In genomic region chr12:4898024-4898423, GRCm38 (mm10) we compare ENCODE assay signal across 28 mouse cellular contexts. TPM values are rescaled to one million over a fixed set of nuclear protein-coding genes. Genes with fewer than 3 reads are reported as not detected.
DNase-seq lines count a peak whose midpoint lies in the region; ATAC-seq and TF ChIP-seq lines count a peak whose summit lies in the region.
"Had no signal": no experiment of that assay in that cellular context is flagged by ENCODE, and none has a peak within 500 bp of the region (broad histone marks: within the 10 kb centered on the region; RNA-seq: fewer than 3 reads in every experiment).

No protein-coding gene starts in this region.

- no peak overlapping the region for H3K4me2 ChIP-seq in stomach, postnatal 0 days (replicated peaks; ENCODE audit: low read depth)
- no peak overlapping the region for H3K4me2 ChIP-seq in intestine, postnatal 0 days (replicated peaks; ENCODE audit: low read depth)
- H3K4me2 ChIP-seq: embryonic facial prominence, embryonic 13.5 days; embryonic facial prominence, embryonic 15.5 days; forebrain, embryonic 13.5 days; forebrain, embryonic 15.5 days had no signal

- peak; percentile 98 for DNase-seq in ES-CJ7 (ENCODE audit: low read depth, low spot score)
- DNase-seq in R1 (ENCODE audit: low read depth, low spot score) = peak; percentile 99
- peak; percentile 98 for DNase-seq in ZHBTc4 (ENCODE audit: low read depth, low spot score)
- DNase-seq in midbrain, embryonic 10.5 days (ENCODE audit: low spot score) = no peak
- DNase-seq in stomach, postnatal 0 days (ENCODE audit: low spot score) = no peak
- DNase-seq: adrenal gland, adult 2 months; adrenal gland, postnatal 10 days; adrenal gland, postnatal 25 days; B cell, adult 2 months; cerebellum, adult 11 months; cerebellum, adult 18-20 months; cerebellum, adult 8-10 months; cerebellum, adult 9-11 months; cerebellum, postnatal 14 days; cerebellum, postnatal 36 days; embryo, embryonic 11 days; forebrain, postnatal 0 days had no signal

- 93% methylated on average over 5 of the region's 5 CpGs for WGBS in midbrain, embryonic 10.5 days
- 94% methylated on average over 5 of the region's 5 CpGs for WGBS in stomach, postnatal 0 days
- WGBS in intestine, postnatal 0 days = 97% methylated on average over 5 of the region's 5 CpGs

- no peak for ATAC-seq in stomach, postnatal 0 days (ENCODE audit: low FRiP score, low TSS enrichment)
- no peak for ATAC-seq in intestine, postnatal 0 days
- ATAC-seq: CD4-positive, CD25-positive, alpha-beta regulatory T cell, adult 4 months; forebrain, embryonic 13.5 days; forebrain, embryonic 15.5 days; forebrain, postnatal 0 days; Patski had no signal

- H3K4me3 ChIP-seq in E14TG2a.4 (replicated peaks; ENCODE audit: low read length) = 0 out of 2 replicates have a peak overlapping the region, but pooled peaks have one; percentile 3
- no peak overlapping the region for H3K4me3 ChIP-seq in midbrain, embryonic 10.5 days
- no peak overlapping the region for H3K4me3 ChIP-seq in stomach, postnatal 0 days (ENCODE audit: low read depth, low read length)
- H3K4me3 ChIP-seq in intestine, postnatal 0 days (ENCODE audit: low read depth, low read length) = no peak overlapping the region
- H3K4me3 ChIP-seq: embryonic facial prominence, embryonic 13.5 days; embryonic facial prominence, embryonic 15.5 days; erythroblast, embryonic 14.5 days; forebrain, embryonic 13.5 days; forebrain, embryonic 15.5 days had no signal

- peaks cover 53% of the 10 kb centered on the region for H3K36me3 ChIP-seq in E14TG2a.4 (ENCODE audit: insufficient read depth, low read length)
- H3K36me3 ChIP-seq in midbrain, embryonic 10.5 days = peaks cover 25% of the 10 kb centered on the region
- H3K36me3 ChIP-seq in stomach, postnatal 0 days (ENCODE audit: control insufficient read depth, insufficient read depth, low read length) = no peaks in the 10 kb centered on the region
- peaks cover 4% of the 10 kb centered on the region for H3K36me3 ChIP-seq in intestine, postnatal 0 days (ENCODE audit: control insufficient read depth, insufficient read depth)
- H3K36me3 ChIP-seq: embryonic facial prominence, embryonic 15.5 days had no signal

- H3K4me1 ChIP-seq in E14TG2a.4 (replicated peaks; ENCODE audit: low read depth, low read length) = peaks cover 78% of the 10 kb centered on the region
- no peaks in the 10 kb centered on the region for H3K4me1 ChIP-seq in midbrain, embryonic 10.5 days
- no peaks in the 10 kb centered on the region for H3K4me1 ChIP-seq in stomach, postnatal 0 days (replicated peaks; ENCODE audit: control insufficient read depth, insufficient read depth)
- H3K4me1 ChIP-seq in intestine, postnatal 0 days (replicated peaks; ENCODE audit: control insufficient read depth, insufficient read depth, low read length) = no peaks in the 10 kb centered on the region
- H3K4me1 ChIP-seq: embryonic facial prominence, embryonic 13.5 days; embryonic facial prominence, embryonic 15.5 days; forebrain, embryonic 13.5 days; forebrain, embryonic 15.5 days had no signal

- H3K9me3 ChIP-seq in E14TG2a.4 (ENCODE audit: low read length) = no peaks in the 10 kb centered on the region
- 0 out of 2 replicates have a peak, but pooled peaks cover 4% of the 10 kb centered on the region for H3K9me3 ChIP-seq in midbrain, embryonic 10.5 days (replicated peaks)
- no peaks in the 10 kb centered on the region for H3K9me3 ChIP-seq in stomach, postnatal 0 days (ENCODE audit: control insufficient read depth, low read length)
- H3K9me3 ChIP-seq in intestine, postnatal 0 days (ENCODE audit: control insufficient read depth) = no peaks in the 10 kb centered on the region
- H3K9me3 ChIP-seq: embryonic facial prominence, embryonic 13.5 days; embryonic facial prominence, embryonic 15.5 days; forebrain, embryonic 13.5 days; forebrain, embryonic 15.5 days; G1E had no signal

- no peak for TF ChIP-seq EP300 in stomach, postnatal 0 days (optimal IDR thresholded peaks at IDR 0.05)

- no peak for TF ChIP-seq CTCF in E14TG2a.4 (conservative IDR thresholded peaks at IDR 0.05; ENCODE audit: low read length)
- no peak for TF ChIP-seq CTCF in stomach, postnatal 0 days (IDR thresholded peaks at IDR 0.05; ENCODE audit: low read depth)
- no peak for TF ChIP-seq CTCF in intestine, postnatal 0 days (IDR thresholded peaks at IDR 0.05; ENCODE audit: low read depth)

- no peak overlapping the region for H3K27ac ChIP-seq in midbrain, embryonic 10.5 days (replicated peaks)
- H3K27ac ChIP-seq in stomach, postnatal 0 days (replicated peaks) = no peak overlapping the region
- H3K27ac ChIP-seq in intestine, postnatal 0 days (ENCODE audit: low read depth, low read length) = no peak overlapping the region
- H3K27ac ChIP-seq: embryonic facial prominence, embryonic 13.5 days; embryonic facial prominence, embryonic 15.5 days; forebrain, embryonic 13.5 days; forebrain, embryonic 15.5 days had no signal

- H3K27me3 ChIP-seq in E14TG2a.4 (ENCODE audit: insufficient read depth, low read length) = no peaks in the 10 kb centered on the region
- no peaks in the 10 kb centered on the region for H3K27me3 ChIP-seq in midbrain, embryonic 10.5 days (ENCODE audit: low read depth, poor library complexity, severe bottlenecking)
- no peaks in the 10 kb centered on the region for H3K27me3 ChIP-seq in stomach, postnatal 0 days (ENCODE audit: control insufficient read depth, insufficient read depth, low read length)
- no peaks in the 10 kb centered on the region for H3K27me3 ChIP-seq in intestine, postnatal 0 days (replicated peaks; ENCODE audit: control insufficient read depth, insufficient read depth, low read length)
- H3K27me3 ChIP-seq: CH12.LX; embryonic facial prominence, embryonic 13.5 days; embryonic facial prominence, embryonic 15.5 days; forebrain, embryonic 13.5 days; forebrain, embryonic 15.5 days; Patski had no signal

- H3K9ac ChIP-seq in stomach, postnatal 0 days (ENCODE audit: low read length) = no peak overlapping the region
- no peak overlapping the region for H3K9ac ChIP-seq in intestine, postnatal 0 days (ENCODE audit: low read depth, low read length)
- H3K9ac ChIP-seq: embryonic facial prominence, embryonic 13.5 days; embryonic facial prominence, embryonic 15.5 days; forebrain, embryonic 13.5 days; forebrain, embryonic 15.5 days; forebrain, postnatal 0 days had no signal

RNA-seq across cellular contexts. Expression of gene Ubxn2a, which starts 9.5 kb away (rescaled TPM):
- 19.1 and 21.1 TPM in 2 replicates for polyA plus RNA-seq in midbrain, embryonic 10.5 days (2016; fragmentation: Nextera tagmentation; extraction: Ambion mirVana)
- polyA plus RNA-seq in stomach, postnatal 0 days (2015; fragmentation: Nextera tagmentation; extraction: Ambion mirVana) = 35.2 and 37.6 TPM in 2 replicates
- 45.0 and 49.3 TPM in 2 replicates for polyA plus RNA-seq in intestine, postnatal 0 days (2015; fragmentation: Nextera tagmentation; extraction: Ambion mirVana)

RNA-seq across cellular contexts. Expression of gene Atad2b, which starts 19.1 kb away (rescaled TPM):
- polyA plus RNA-seq in midbrain, embryonic 10.5 days (2016; fragmentation: Nextera tagmentation; extraction: Ambion mirVana) = 12.4 and 12.9 TPM in 2 replicates
- polyA plus RNA-seq in stomach, postnatal 0 days (2015; fragmentation: Nextera tagmentation; extraction: Ambion mirVana) = 4.1 and 4.6 TPM in 2 replicates
- polyA plus RNA-seq in intestine, postnatal 0 days (2015; fragmentation: Nextera tagmentation; extraction: Ambion mirVana) = 5.5 and 7.6 TPM in 2 replicates

RNA-seq across cellular contexts. Expression of gene Mfsd2b, which starts 23.9 kb away (rescaled TPM):
- 3.5 and 4.6 TPM in 2 replicates for polyA plus RNA-seq in midbrain, embryonic 10.5 days (2016; fragmentation: Nextera tagmentation; extraction: Ambion mirVana)
- polyA plus RNA-seq in stomach, postnatal 0 days (2015; fragmentation: Nextera tagmentation; extraction: Ambion mirVana) = 0.30 and 0.38 TPM in 2 replicates
- polyA plus RNA-seq in intestine, postnatal 0 days (2015; fragmentation: Nextera tagmentation; extraction: Ambion mirVana) = 0.55 and 0.61 TPM in 2 replicates

RNA-seq across cellular contexts. Expression of gene Wdcp, which starts 54.9 kb away (rescaled TPM):
- polyA plus RNA-seq in midbrain, embryonic 10.5 days (2016; fragmentation: Nextera tagmentation; extraction: Ambion mirVana) = 25.1 and 28.5 TPM in 2 replicates
- 7.4 and 8.2 TPM in 2 replicates for polyA plus RNA-seq in stomach, postnatal 0 days (2015; fragmentation: Nextera tagmentation; extraction: Ambion mirVana)
- 7.3 and 8.7 TPM in 2 replicates for polyA plus RNA-seq in intestine, postnatal 0 days (2015; fragmentation: Nextera tagmentation; extraction: Ambion mirVana)

RNA-seq across cellular contexts. Expression of gene Fkbp1b, which starts 56.6 kb away (rescaled TPM):
- 4.3 and 8.1 TPM in 2 replicates for polyA plus RNA-seq in midbrain, embryonic 10.5 days (2016; fragmentation: Nextera tagmentation; extraction: Ambion mirVana)
- 7.7 and 8.3 TPM in 2 replicates for polyA plus RNA-seq in stomach, postnatal 0 days (2015; fragmentation: Nextera tagmentation; extraction: Ambion mirVana)
- 16.2 and 20.6 TPM in 2 replicates for polyA plus RNA-seq in intestine, postnatal 0 days (2015; fragmentation: Nextera tagmentation; extraction: Ambion mirVana)
- polyA plus RNA-seq: CD4-positive, CD25-positive, alpha-beta regulatory T cell, adult 4 months had no signal

Comparison
In these comparisons a context has a peak if more than half of its experiments do, and no peak if none do; other contexts are left out.
1. DNase-seq: peak in ES-CJ7 (single experiment), R1 (single experiment) and ZHBTc4 (single experiment); none in midbrain, embryonic 10.5 days (single experiment) and stomach, postnatal 0 days (single experiment).